Mouse (Mus musculus) myocyte (in vitro differentiated cells): ENCODE results near the gene Dapk3. TPM values are rescaled to one million over a fixed set of nuclear protein-coding genes. Genes with fewer than 3 reads are reported as not detected.
"Not testable (repeated sequence)": the region's sequence is repeated elsewhere in the genome, so short reads cannot be mapped to it uniquely, and the experiment has no call there.

ENCODE experiments used
- H3K27me3 ChIP-seq: one replicate; pipeline ENCODE4 v1.6.1; 2011; ENCODE audit not compliant: control insufficient read depth, insufficient read depth, insufficient read length
- H3K36me3 ChIP-seq: one replicate; pipeline ENCODE4 v1.6.1; 2011; ENCODE audit not compliant: control insufficient read depth, insufficient read depth
- H3K4me2 ChIP-seq: one replicate; pipeline ENCODE4 v1.6.1; 2011; ENCODE audit warnings: low read depth, control low read depth
- H3K4me3 ChIP-seq: one replicate; pipeline ENCODE4 v1.5.1; 2011; ENCODE audit warnings: mild to moderate bottlenecking, control low read depth, moderate library complexity
- H3K79me2 ChIP-seq: one replicate; pipeline ENCODE4 v1.6.1; 2011; ENCODE audit not compliant: control insufficient read depth, insufficient read depth
- H3ac ChIP-seq: one replicate; pipeline ENCODE4 v1.6.1; 2011; ENCODE audit not compliant: control insufficient read depth, insufficient read length
- CEBPB ChIP-seq: IDR thresholded peaks from 2 replicates; pipeline ENCODE4 v1.6.1; 2011; ENCODE audit warnings: mild to moderate bottlenecking, moderate library complexity; ENCODE audit not compliant: poor library complexity, insufficient read depth, severe bottlenecking
- E2F4 ChIP-seq: IDR thresholded peaks from one replicate; pipeline ENCODE4 v1.6.1; 2011; ENCODE audit warnings: mild to moderate bottlenecking, control low read depth, moderate library complexity; ENCODE audit not compliant: insufficient read depth
- MAX ChIP-seq: IDR thresholded peaks from one replicate; pipeline ENCODE4 v1.6.1; 2011; ENCODE audit warnings: low read depth, mild to moderate bottlenecking, control low read depth
- MYOD1 ChIP-seq, 3 experiments: IDR thresholded peaks; one replicate each; pipeline ENCODE4 v1.6.1; 2011; ENCODE audit warnings: control low read depth in 2 of 3, low read depth in 2 of 3, mild to moderate bottlenecking in 2 of 3, moderate library complexity in 1 of 3; ENCODE audit not compliant: insufficient read length in 2 of 3, control insufficient read depth in 1 of 3
- MYOG ChIP-seq, 3 experiments: IDR thresholded peaks; one replicate each; pipeline ENCODE4 v1.6.1; 2011; ENCODE audit warnings: control low read depth in 2 of 3, low read depth in 2 of 3, mild to moderate bottlenecking in 2 of 3; ENCODE audit not compliant: insufficient read length in 2 of 3, control insufficient read depth in 1 of 3, insufficient read depth in 1 of 3
- POLR2A ChIP-seq: IDR thresholded peaks from one replicate; pipeline ENCODE4 v1.6.1; 2011; ENCODE audit warnings: low read depth, mild to moderate bottlenecking, control low read depth, moderate library complexity; ENCODE audit not compliant: insufficient read length
- POLR2AphosphoS2 ChIP-seq: IDR thresholded peaks from one replicate; pipeline ENCODE4 v1.6.1; 2011; ENCODE audit warnings: low read depth, control low read depth; ENCODE audit not compliant: insufficient read length
- REST ChIP-seq: IDR thresholded peaks from one replicate; pipeline ENCODE4 v1.6.1; 2011; ENCODE audit warnings: mild to moderate bottlenecking, control low read depth, moderate library complexity; ENCODE audit not compliant: insufficient read depth, insufficient read length
- SRF ChIP-seq: IDR thresholded peaks from one replicate; pipeline ENCODE4 v1.6.1; 2011; ENCODE audit warnings: low read depth; ENCODE audit not compliant: control insufficient read depth, insufficient read length
- TCF12 ChIP-seq: IDR thresholded peaks from one replicate; pipeline ENCODE4 v1.6.1; 2011; ENCODE audit warnings: mild to moderate bottlenecking, control low read depth; ENCODE audit not compliant: poor library complexity, insufficient read depth, severe bottlenecking
- TCF3 ChIP-seq: IDR thresholded peaks from one replicate; pipeline ENCODE4 v1.6.1; 2011; ENCODE audit warnings: low read depth, control low read depth; ENCODE audit not compliant: insufficient read length
- USF1 ChIP-seq: IDR thresholded peaks from one replicate; pipeline ENCODE4 v1.6.1; 2011; ENCODE audit warnings: low read depth, mild to moderate bottlenecking, control low read depth, moderate library complexity
- polyA plus RNA-seq: library from polyadenylated mRNA; unstranded; fragments of >200 nt; fragmentation: generic; extraction: Trizol; gene quantifications from one replicate; pipeline ENCODE4 v1.2.1, GENCODE M21; 2012; ENCODE audit warnings: missing spikeins

Dapk3 gene
- polyA plus RNA-seq, 1 experiment, result 120 TPM

- Histone ChIP-seq H3K27me3 (no peaks in the 10 kb centered on the region), H3K79me2 (peaks cover 59% of the 10 kb centered on the region), H3K4me2 (no peak overlapping the region), H3K4me3 (no peak overlapping the region), H3ac (no peak overlapping the region), H3K36me3 (no peaks in the 10 kb centered on the region)
- TF ChIP-seq MYOD1 (IDR thresholded peaks at IDR 0.05; ENCODE audit: control insufficient read depth in 1 of 3, insufficient read length in 2 of 3, low read depth in 2 of 3) (peak in 2 of 3 experiments; percentile 64 to 74), MYOG (IDR thresholded peaks at IDR 0.05; ENCODE audit: control insufficient read depth in 1 of 3, insufficient read depth in 1 of 3, insufficient read length in 2 of 3, low read depth in 2 of 3) (peak; percentile 8 to 87 (median 80)), POLR2AphosphoS2 (no peak)
Observed at GRCm38 (mm10) chr10:81165118-81165517, 17.7 kb upstream of the Dapk3 start.

- Histone ChIP-seq H3ac (peak within 1 kb of the TSS; percentile 74), H3K36me3 (no peaks in the 10 kb centered on the region), H3K79me2 (peaks cover 48% of the 10 kb centered on the region), H3K4me3 (peak within 1 kb of the TSS; percentile 77), H3K27me3 (no peaks in the 10 kb centered on the region), H3K4me2 (peak within 1 kb of the TSS; percentile 100)
- peak; percentile 91 for TF ChIP-seq POLR2AphosphoS2
- TF ChIP-seq TCF12, result no peak
- TF ChIP-seq MYOD1 (IDR thresholded peaks at IDR 0.05; ENCODE audit: control insufficient read depth in 1 of 3, insufficient read length in 2 of 3, low read depth in 2 of 3), result no peak
- TF ChIP-seq E2F4, result no peak
- TF ChIP-seq USF1, result peak; percentile 99
- no peak for TF ChIP-seq TCF3
- peak in 1 of 3 experiments; percentile 32 for TF ChIP-seq MYOG (IDR thresholded peaks at IDR 0.05; ENCODE audit: control insufficient read depth in 1 of 3, insufficient read depth in 1 of 3, insufficient read length in 2 of 3, low read depth in 2 of 3)
- TF ChIP-seq POLR2A, result peak; percentile 95
Observed at GRCm38 (mm10) chr10:81167200-81168086, 15.4 kb upstream of the Dapk3 start, which contains the start of gene Pias4. Gene Pias4, minus strand, starts transcription at chr10:81167923.

GRCm38 (mm10) chr10:81168087-81168431, 14.7 kb upstream of the Dapk3 start:
- no peak for TF ChIP-seq E2F4
- TF ChIP-seq TCF3, result no peak
- no peak for TF ChIP-seq POLR2A
- TF ChIP-seq REST, result no peak
- TF ChIP-seq POLR2AphosphoS2, result no peak
- no peak for TF ChIP-seq MYOD1 (IDR thresholded peaks at IDR 0.05; ENCODE audit: control insufficient read depth in 1 of 3, insufficient read length in 2 of 3, low read depth in 2 of 3)
- Histone ChIP-seq H3ac (peak overlapping the region; percentile 74), H3K4me3 (peak overlapping the region; percentile 77), H3K36me3 (no peaks in the 10 kb centered on the region), H3K4me2 (peak overlapping the region; percentile 100), H3K79me2 (peaks cover 42% of the 10 kb centered on the region), H3K27me3 (no peaks in the 10 kb centered on the region)

DNA sequence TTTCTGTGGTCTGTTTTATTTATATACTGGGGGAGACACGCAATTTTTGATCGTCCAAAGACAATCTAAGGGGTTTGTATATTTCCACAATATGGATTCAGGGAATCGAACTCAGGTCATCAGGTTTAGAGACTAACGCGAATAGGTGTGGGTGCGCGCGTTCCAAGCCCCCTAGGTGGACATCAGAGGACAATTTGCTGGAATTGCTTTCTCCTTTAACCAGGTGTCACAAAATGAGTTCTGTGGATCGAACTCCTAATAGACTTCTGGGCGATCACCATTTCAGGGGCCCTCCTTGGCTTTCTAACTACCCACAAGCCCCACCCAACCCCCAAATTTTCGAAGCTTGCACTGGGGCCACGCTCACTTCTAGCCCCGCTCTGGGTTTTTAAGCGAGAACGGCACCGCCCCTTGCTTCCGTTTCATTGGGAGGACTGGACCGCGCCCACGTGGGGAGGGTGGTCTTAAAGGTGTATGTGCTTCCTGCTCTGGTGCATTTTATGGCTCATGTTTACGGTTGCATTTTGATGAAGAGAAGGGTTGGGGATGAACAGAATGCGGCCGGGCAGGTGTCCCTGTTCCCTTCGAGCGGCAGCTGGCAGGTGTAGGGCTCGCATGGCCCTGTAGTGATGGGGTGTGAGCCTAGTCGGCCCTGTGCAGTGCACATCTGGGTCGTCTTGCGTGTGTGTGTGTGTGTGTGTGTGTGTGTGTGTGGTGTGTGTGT, 14.1 kb upstream of the Dapk3 start:
- Histone ChIP-seq H3ac (no peak overlapping the region), H3K4me3 (peak overlapping the region; percentile 77), H3K36me3 (no peaks in the 10 kb centered on the region), H3K27me3 (no peaks in the 10 kb centered on the region), H3K79me2 (peaks cover 37% of the 10 kb centered on the region), H3K4me2 (peak overlapping the region; percentile 100)
- TF ChIP-seq E2F4 (peak; percentile 84), CEBPB (no peak), POLR2AphosphoS2 (no peak), USF1 (peak; percentile 65), MAX (no peak)

GRCm38 (mm10) chr10:81169411-81169900, 13.3 kb upstream of the Dapk3 start:
- not testable (repeated sequence) for H3ac ChIP-seq, H3K36me3 ChIP-seq, H3K27me3 ChIP-seq
- Histone ChIP-seq H3K4me2 (peak overlapping the region; percentile 100), H3K79me2 (peaks cover 30% of the 10 kb centered on the region), H3K4me3 (peak overlapping the region; percentile 77)

- TF ChIP-seq SRF (no peak), CEBPB (no peak), USF1 (no peak), MYOG (IDR thresholded peaks at IDR 0.05; ENCODE audit: control insufficient read depth in 1 of 3, insufficient read depth in 1 of 3, insufficient read length in 2 of 3, low read depth in 2 of 3) (no peak), POLR2AphosphoS2 (no peak), E2F4 (no peak), REST (no peak), MYOD1 (IDR thresholded peaks at IDR 0.05; ENCODE audit: control insufficient read depth in 1 of 3, insufficient read length in 2 of 3, low read depth in 2 of 3) (no peak), TCF3 (no peak), TCF12 (no peak), MAX (no peak), POLR2A (no peak)
- Histone ChIP-seq H3K36me3 (peaks cover 8% of the 10 kb centered on the region), H3K4me2 (no peak overlapping the region), H3K27me3 (no peaks in the 10 kb centered on the region), H3K79me2 (peaks cover 17% of the 10 kb centered on the region), H3ac (no peak overlapping the region), H3K4me3 (no peak overlapping the region)
Observed at GRCm38 (mm10) chr10:81173132-81173531, 9.7 kb upstream of the Dapk3 start.
